Mouse (Mus musculus) limb, embryonic 13.5 days (tissue): ENCODE results near the gene Rab38. TPM values are rescaled to one million over a fixed set of nuclear protein-coding genes. Genes with fewer than 3 reads are reported as not detected.

Experiments used
- ATAC-seq: fragments of 200-750 bp; cut with Nextera tagmentation; 2 replicates; pipeline ENCODE4 v1.8.0; 2017; ENCODE audit warnings: low read depth, moderate number of reproducible peaks, moderate TSS enrichment; ENCODE audit not compliant: low FRiP score
- H3K27ac ChIP-seq: fragments of 300-500 bp; sonication (generic); 2 replicates; pipeline ENCODE4 v1.5.1; 2015; ENCODE audit warnings: inconsistent platforms, mild to moderate bottlenecking, moderate library complexity
- H3K27me3 ChIP-seq: fragments of 300-500 bp; sonication (generic); 2 replicates; pipeline ENCODE4 v1.6.1; 2015; ENCODE audit warnings: mild to moderate bottlenecking, inconsistent platforms
- H3K36me3 ChIP-seq: fragments of 300-500 bp; sonication (generic); 2 replicates; pipeline ENCODE4 v1.6.1; 2015; ENCODE audit warnings: inconsistent platforms, mild to moderate bottlenecking, moderate library complexity
- H3K4me1 ChIP-seq: fragments of 300-500 bp; sonication (generic); 2 replicates; pipeline ENCODE4 v1.6.1; 2015; ENCODE audit warnings: inconsistent platforms
- H3K4me2 ChIP-seq: fragments of 300-500 bp; sonication (generic); replicated peaks from 2 replicates; pipeline ENCODE4 v1.6.1; 2015; ENCODE audit warnings: inconsistent platforms, mild to moderate bottlenecking, moderate library complexity
- H3K4me3 ChIP-seq: fragments of 300-500 bp; sonication (generic); 2 replicates; pipeline ENCODE4 v1.5.1; 2015; ENCODE audit warnings: moderate library complexity, mild to moderate bottlenecking, inconsistent platforms
- H3K9ac ChIP-seq: fragments of 300-500 bp; sonication (generic); 2 replicates; pipeline ENCODE4 v1.6.1; 2015; ENCODE audit warnings: mild to moderate bottlenecking, inconsistent platforms
- H3K9me3 ChIP-seq: fragments of 300-500 bp; sonication (generic); 2 replicates; pipeline ENCODE4 v1.6.1; 2016; ENCODE audit warnings: inconsistent platforms
- WGBS: fragments of 180-500 bp; shearing (Covaris S2); methylation state at CpG from one replicate; pipeline ENCODE4 v1.1.7; 2015; 5-methylcytosine and 5-hydroxymethylcytosine counted together
- polyA plus RNA-seq: library from polyadenylated mRNA; unstranded; fragments of >200 nt; fragmentation: Nextera tagmentation; extraction: Ambion mirVana; gene quantifications from 2 replicates; pipeline ENCODE4 v1.2.1, GENCODE M21; 2015

Gene Rab38
- polyA plus RNA-seq: 12.5 and 16.0 TPM in 2 replicates

GRCm38 (mm10) chr7:88429786-88430691 is at the start of gene Rab38:
Rab38 (plus strand) TSS chr7:88430273.
- H3K36me3 ChIP-seq: no peaks in the 10 kb centered on the region
- H3K9me3 ChIP-seq: no peaks in the 10 kb centered on the region
- peak within 1 kb of the TSS; percentile 85 for H3K4me2 ChIP-seq
- H3K9ac ChIP-seq: peak within 1 kb of the TSS; percentile 43
- 0 out of 2 replicates have a peak, but pooled peaks cover 5% of the 10 kb centered on the region for H3K4me1 ChIP-seq
- no peak within 1 kb of the TSS for H3K27ac ChIP-seq
- H3K4me3 ChIP-seq: peak within 1 kb of the TSS; percentile 55
- H3K27me3 ChIP-seq: peaks cover 9% of the 10 kb centered on the region; the same call in 1 of the 2 replicates
- peak; percentile 94 for ATAC-seq
- WGBS: 1% methylated on average over 35 of the region's 35 CpGs

- no peak overlapping the region for H3K4me2 ChIP-seq
- H3K36me3 ChIP-seq: no peaks in the 10 kb centered on the region
- no peaks in the 10 kb centered on the region for H3K4me1 ChIP-seq
- WGBS: 31% methylated on average over 1 of the region's 1 CpGs
- H3K27me3 ChIP-seq: no peaks in the 10 kb centered on the region
- ATAC-seq: no peak
- no peak overlapping the region for H3K4me3 ChIP-seq
- no peak overlapping the region for H3K27ac ChIP-seq
- no peak overlapping the region for H3K9ac ChIP-seq
- H3K9me3 ChIP-seq: no peaks in the 10 kb centered on the region
These were observed 35.5 kb upstream of the Rab38 start for GRCm38 (mm10) chr7:88394568-88394967.

GRCm38 (mm10) chr7:88395745-88396144 is 34.3 kb upstream of the Rab38 start:
- no peaks in the 10 kb centered on the region for H3K9me3 ChIP-seq
- H3K4me1 ChIP-seq: no peaks in the 10 kb centered on the region
- WGBS: 32% methylated on average over 2 of the region's 2 CpGs

GRCm38 (mm10) chr7:88405311-88405710 is 24.8 kb upstream of the Rab38 start:
- no peak for ATAC-seq
- 92% methylated on average over 1 of the region's 1 CpGs for WGBS
- H3K9ac ChIP-seq: no peak overlapping the region

More at GRCm38 (mm10) chr7:88395745-88396144, 34.3 kb upstream of the Rab38 start:
- Histone ChIP-seq H3K27me3 (no peaks in the 10 kb centered on the region), H3K9ac (no peak overlapping the region), H3K4me2 (no peak overlapping the region), H3K4me3 (no peak overlapping the region), H3K27ac (no peak overlapping the region), H3K36me3 (no peaks in the 10 kb centered on the region)
- ATAC-seq: no peak

DNA sequence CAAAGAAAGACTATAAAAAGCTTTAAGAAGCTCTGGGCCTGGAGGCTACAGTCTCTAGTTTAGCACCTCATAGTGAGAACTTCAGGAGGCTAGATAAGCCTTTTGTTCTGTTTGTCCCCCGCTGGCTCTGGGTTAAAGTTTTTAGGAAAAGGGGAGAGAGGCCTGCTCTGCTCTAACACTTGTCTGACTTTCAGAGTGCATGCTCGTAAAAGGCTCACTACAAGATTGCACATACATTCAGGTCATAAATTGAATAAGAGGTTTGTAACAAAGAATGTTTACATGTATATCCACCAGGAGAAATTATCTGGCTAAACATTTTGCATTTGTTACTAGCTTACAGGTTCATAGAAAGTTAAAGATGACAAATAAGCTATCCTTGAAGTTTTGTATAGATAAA is 23.6 kb upstream of the Rab38 start:
- no peaks in the 10 kb centered on the region for H3K36me3 ChIP-seq
- no peak for ATAC-seq
- H3K4me2 ChIP-seq: no peak overlapping the region
- WGBS: 70% methylated on average over 2 of the region's 2 CpGs
- no peak overlapping the region for H3K9ac ChIP-seq
- H3K27me3 ChIP-seq: no peaks in the 10 kb centered on the region
- no peak overlapping the region for H3K27ac ChIP-seq
- no peaks in the 10 kb centered on the region; the same call in 1 of the 2 replicates for H3K9me3 ChIP-seq
- no peaks in the 10 kb centered on the region for H3K4me1 ChIP-seq
- no peak overlapping the region for H3K4me3 ChIP-seq

More at GRCm38 (mm10) chr7:88405311-88405710, 24.8 kb upstream of the Rab38 start:
- Histone ChIP-seq H3K27ac (no peak overlapping the region), H3K36me3 (no peaks in the 10 kb centered on the region), H3K4me1 (no peaks in the 10 kb centered on the region), H3K27me3 (no peaks in the 10 kb centered on the region), H3K9me3 (no peaks in the 10 kb centered on the region; the same call in 1 of the 2 replicates), H3K4me2 (no peak overlapping the region), H3K4me3 (no peak overlapping the region)

- no peaks in the 10 kb centered on the region for H3K36me3 ChIP-seq
- no peak overlapping the region for H3K9ac ChIP-seq
- no peak overlapping the region for H3K4me2 ChIP-seq
- H3K4me1 ChIP-seq: no peaks in the 10 kb centered on the region
- no peak for ATAC-seq
- no peak overlapping the region for H3K27ac ChIP-seq
- no peak overlapping the region for H3K4me3 ChIP-seq
- no peaks in the 10 kb centered on the region for H3K9me3 ChIP-seq
- H3K27me3 ChIP-seq: no peaks in the 10 kb centered on the region
These were observed 8.3 kb upstream of the Rab38 start for GRCm38 (mm10) chr7:88421821-88422220.

- Histone ChIP-seq H3K36me3 (no peaks in the 10 kb centered on the region), H3K4me2 (no peak overlapping the region), H3K27ac (no peak overlapping the region), H3K9ac (no peak overlapping the region), H3K27me3 (no peaks in the 10 kb centered on the region), H3K4me3 (no peak overlapping the region), H3K9me3 (no peaks in the 10 kb centered on the region), H3K4me1 (no peaks in the 10 kb centered on the region)
- ATAC-seq: no peak
- WGBS: 78% methylated on average over 2 of the region's 2 CpGs
These were observed 6.2 kb upstream of the Rab38 start for GRCm38 (mm10) chr7:88423889-88424288.

DNA sequence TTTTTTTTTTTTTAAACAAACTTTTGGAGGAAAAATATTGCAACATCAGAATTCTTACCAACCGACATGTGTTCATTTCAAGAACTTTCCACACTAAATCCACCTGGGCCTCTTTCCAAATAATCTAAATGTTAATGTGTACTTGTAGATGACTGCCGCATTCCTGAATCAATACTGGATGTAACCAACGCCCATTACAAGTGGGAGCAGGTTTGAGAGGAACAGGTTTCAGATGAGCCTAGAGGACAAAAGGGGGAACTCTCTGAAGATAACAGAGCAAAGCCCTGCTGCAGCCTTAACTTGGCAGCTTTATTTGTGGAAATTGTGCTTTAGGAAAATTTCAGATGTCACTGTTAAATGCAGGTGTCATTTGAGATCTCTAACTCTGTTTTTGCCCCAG is 4.3 kb upstream of the Rab38 start:
- Histone ChIP-seq H3K9me3 (no peaks in the 10 kb centered on the region), H3K4me2 (no peak overlapping the region), H3K27ac (no peak overlapping the region), H3K4me1 (0 out of 2 replicates have a peak, but pooled peaks cover 5% of the 10 kb centered on the region), H3K27me3 (no peaks in the 10 kb centered on the region), H3K36me3 (no peaks in the 10 kb centered on the region), H3K4me3 (no peak overlapping the region), H3K9ac (no peak overlapping the region)
- 67% methylated on average over 3 of the region's 3 CpGs for WGBS
- no peak for ATAC-seq

DNA sequence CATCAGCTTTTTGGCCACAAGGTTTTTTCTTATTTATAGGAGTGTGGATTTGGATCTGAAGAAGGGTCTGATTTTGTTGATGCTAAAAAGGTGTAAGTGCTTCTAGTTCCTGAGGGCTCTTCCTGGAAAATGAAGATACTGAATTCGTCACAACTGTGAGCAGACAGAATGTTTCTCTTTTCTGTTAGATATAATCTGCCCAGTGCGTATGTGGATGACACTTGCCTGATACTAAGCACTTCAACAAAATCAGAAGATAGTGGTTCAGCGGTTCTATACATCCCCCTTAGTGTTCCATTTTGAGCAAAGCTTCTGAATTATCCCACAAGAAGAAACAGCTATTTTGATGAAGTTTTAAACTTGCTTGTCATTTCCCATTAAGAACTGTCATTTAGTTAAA is 2.6 kb upstream of the Rab38 start:
- no peak overlapping the region for H3K4me2 ChIP-seq
- no peak overlapping the region for H3K27ac ChIP-seq
- H3K36me3 ChIP-seq: no peaks in the 10 kb centered on the region
- H3K27me3 ChIP-seq: peaks cover 9% of the 10 kb centered on the region; the same call in 1 of the 2 replicates
- ATAC-seq: no peak
- H3K4me3 ChIP-seq: no peak overlapping the region
- 92% methylated on average over 3 of the region's 3 CpGs for WGBS
- H3K9ac ChIP-seq: no peak overlapping the region
- H3K9me3 ChIP-seq: no peaks in the 10 kb centered on the region
- H3K4me1 ChIP-seq: 0 out of 2 replicates have a peak, but pooled peaks cover 5% of the 10 kb centered on the region

DNA sequence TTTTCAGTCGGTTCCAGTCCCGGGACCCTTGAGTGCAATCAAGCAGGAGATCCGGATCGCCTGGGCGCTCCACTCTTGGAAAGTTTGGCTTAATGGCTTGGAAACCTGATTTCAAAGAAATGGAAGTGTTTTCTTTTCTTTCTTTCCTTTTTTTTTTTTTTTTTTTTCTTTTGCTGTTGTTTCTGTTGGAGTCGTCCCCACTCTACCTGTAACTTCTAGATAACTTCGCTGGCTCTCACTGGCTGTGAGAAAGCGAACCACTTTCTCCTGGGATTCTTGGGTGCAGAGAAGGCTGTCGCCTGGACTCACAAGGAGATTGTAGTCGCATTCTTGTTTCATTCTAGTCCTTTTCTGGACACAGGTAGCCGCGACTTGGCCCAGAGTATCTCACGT is 615 bp downstream of the Rab38 start:
- ATAC-seq: no peak
- WGBS: 4% methylated on average over 13 of the region's 13 CpGs

DNA sequence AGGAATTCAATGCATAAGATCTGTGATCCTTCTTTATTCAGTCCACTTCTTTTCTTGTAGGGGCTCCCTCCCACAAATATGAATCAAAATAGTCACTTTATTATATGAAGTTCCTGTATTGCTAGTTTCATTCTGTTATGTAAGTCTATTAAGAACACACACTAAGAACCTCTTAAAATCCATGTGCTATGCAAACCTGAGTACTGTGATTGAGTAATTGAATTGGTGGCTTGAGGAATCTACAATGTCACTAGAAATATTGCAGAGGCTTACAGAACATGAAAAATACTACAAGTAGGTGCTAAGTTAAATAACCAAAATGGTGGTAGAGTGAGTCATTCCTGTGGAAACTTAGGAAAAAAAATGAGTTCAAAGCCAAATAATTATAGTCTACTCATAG is 10.2 kb downstream of the Rab38 start:
- no peak overlapping the region for H3K27ac ChIP-seq
- H3K4me2 ChIP-seq: no peak overlapping the region
- no peak overlapping the region for H3K4me3 ChIP-seq
- H3K9me3 ChIP-seq: no peaks in the 10 kb centered on the region
- H3K9ac ChIP-seq: no peak overlapping the region
- no peak for ATAC-seq
- no peaks in the 10 kb centered on the region for H3K36me3 ChIP-seq
- H3K27me3 ChIP-seq: no peaks in the 10 kb centered on the region
- H3K4me1 ChIP-seq: no peaks in the 10 kb centered on the region

More for the DNA sequence above, 615 bp downstream of the Rab38 start:
- Histone ChIP-seq H3K36me3 (no peaks in the 10 kb centered on the region), H3K9ac (peak overlapping the region; percentile 43), H3K4me3 (peak overlapping the region; percentile 55), H3K9me3 (no peaks in the 10 kb centered on the region), H3K4me1 (0 out of 2 replicates have a peak, but pooled peaks cover 5% of the 10 kb centered on the region), H3K4me2 (peak overlapping the region; percentile 85), H3K27me3 (peaks cover 9% of the 10 kb centered on the region; the same call in 1 of the 2 replicates), H3K27ac (no peak overlapping the region)

- H3K27me3 ChIP-seq: no peaks in the 10 kb centered on the region
- no peak overlapping the region for H3K27ac ChIP-seq
- no peak overlapping the region for H3K9ac ChIP-seq
- H3K9me3 ChIP-seq: no peaks in the 10 kb centered on the region
- H3K4me2 ChIP-seq: no peak overlapping the region
- no peak for ATAC-seq
- H3K36me3 ChIP-seq: no peaks in the 10 kb centered on the region
- no peak overlapping the region for H3K4me3 ChIP-seq
- H3K4me1 ChIP-seq: no peaks in the 10 kb centered on the region
These were observed 12.6 kb downstream of the Rab38 start for GRCm38 (mm10) chr7:88442649-88443048.
